Mouse (Mus musculus) forebrain, embryonic 11.5 days (tissue): Measurements from ENCODE around the gene Pcna. TPM values are rescaled to one million over a fixed set of nuclear protein-coding genes. Genes with fewer than 3 reads are reported as not detected.

Experiments
- ATAC-seq: fragments of 200-750 bp; cut with Nextera tagmentation; replicated peaks from 2 replicates; pipeline ENCODE4 v1.8.0; 2017; ENCODE audit warnings: moderate TSS enrichment; ENCODE audit not compliant: low FRiP score
- DNase-seq: peaks from one replicate; pipeline ENCODE4 v3.0.0-alpha.2; 2017; ENCODE audit warnings: low spot score
- H3K27ac ChIP-seq: fragments of 300-500 bp; sonication (generic); 2 replicates; pipeline ENCODE4 v1.5.1; 2014; ENCODE audit warnings: low read depth, low read length
- H3K27me3 ChIP-seq: fragments of 300-500 bp; sonication (generic); 2 replicates; pipeline ENCODE4 v1.6.1; 2014; ENCODE audit warnings: mild to moderate bottlenecking, low read length, mixed read lengths; ENCODE audit not compliant: control insufficient read depth, insufficient read depth
- H3K36me3 ChIP-seq: fragments of 300-500 bp; sonication (generic); 2 replicates; pipeline ENCODE4 v1.6.1; 2014; ENCODE audit warnings: mild to moderate bottlenecking, low read length, moderate library complexity, mixed read lengths; ENCODE audit not compliant: control insufficient read depth, insufficient read depth
- H3K4me1 ChIP-seq: fragments of 300-500 bp; sonication (generic); replicated peaks from 2 replicates; pipeline ENCODE4 v1.6.1; 2014; ENCODE audit warnings: low read length, mixed read lengths; ENCODE audit not compliant: control insufficient read depth, insufficient read depth
- H3K4me2 ChIP-seq: fragments of 300-500 bp; sonication (generic); 2 replicates; pipeline ENCODE4 v1.6.1; 2014; ENCODE audit warnings: low read depth, mild to moderate bottlenecking, low read length, moderate library complexity, mixed read lengths; ENCODE audit not compliant: severe bottlenecking
- H3K4me3 ChIP-seq: fragments of 300-500 bp; sonication (generic); 2 replicates; pipeline ENCODE4 v1.5.1; 2014; ENCODE audit warnings: low read depth, low read length
- H3K9ac ChIP-seq: fragments of 300-500 bp; sonication (generic); 2 replicates; pipeline ENCODE4 v1.6.1; 2014; ENCODE audit warnings: low read length
- H3K9me3 ChIP-seq: fragments of 300-500 bp; sonication (generic); 2 replicates; pipeline ENCODE4 v1.6.1; 2016; ENCODE audit warnings: low read length, mixed read lengths; ENCODE audit not compliant: control insufficient read depth
- WGBS: fragments of 180-500 bp; shearing (Covaris S2); extraction: QIAGEN DNeasy Blood & Tissue Kit; methylation state at CpG from one replicate; pipeline ENCODE4 v1.1.7; 2014; 5-methylcytosine and 5-hydroxymethylcytosine counted together
- polyA plus RNA-seq: library from polyadenylated mRNA; unstranded; fragments of >200 nt; fragmentation: Nextera tagmentation; extraction: Ambion mirVana; gene quantifications from 2 replicates; pipeline ENCODE4 v1.2.1, GENCODE M21; 2014

Gene Pcna
- polyA plus RNA-seq, 1 experiment from 2014 or later = 431 TPM

- H3K4me1 ChIP-seq = no peaks in the 10 kb centered on the region; the same call in 1 of the 2 replicates
- H3K4me3 ChIP-seq = no peak overlapping the region
- no peak for DNase-seq
- 92% methylated on average over 3 of the region's 3 CpGs for WGBS
- no peak overlapping the region for H3K27ac ChIP-seq
- no peak overlapping the region for H3K9ac ChIP-seq
- no peaks in the 10 kb centered on the region for H3K27me3 ChIP-seq
- H3K36me3 ChIP-seq = no peaks in the 10 kb centered on the region
- H3K9me3 ChIP-seq = no peaks in the 10 kb centered on the region
- H3K4me2 ChIP-seq = no peak overlapping the region
- no peak for ATAC-seq
Observed at GRCm38 (mm10) chr2:132266086-132266485, 13.0 kb upstream of the Pcna start.

- no peak for ATAC-seq
- Histone ChIP-seq H3K36me3 (no peaks in the 10 kb centered on the region), H3K4me2 (no peak overlapping the region)
Observed at GRCm38 (mm10) chr2:132265196-132265595, 12.1 kb upstream of the Pcna start.

DNA sequence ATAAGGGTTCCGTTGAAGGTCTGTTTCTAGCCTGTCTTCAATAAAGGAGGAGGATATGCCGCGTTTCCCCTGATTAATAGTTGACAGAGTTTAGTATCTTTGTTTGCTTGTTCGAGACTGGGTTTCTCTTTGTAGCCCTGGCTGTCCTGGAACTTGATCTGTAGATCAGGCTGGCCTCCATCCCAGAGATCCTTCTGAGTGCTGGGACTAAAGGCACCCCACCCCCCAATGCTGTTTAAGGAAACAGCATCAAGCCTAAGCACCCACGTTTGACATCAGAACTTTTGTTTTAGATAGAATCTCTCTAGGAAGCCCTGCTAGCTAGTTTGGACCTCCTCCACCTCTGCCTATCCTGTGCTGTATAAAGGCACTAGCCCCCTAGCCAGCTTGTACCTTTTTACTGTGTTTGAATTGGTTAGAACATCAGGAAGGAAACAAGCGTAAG lies 11.2 kb upstream of the Pcna start:
- ATAC-seq (no peak), DNase-seq (no peak)
- H3K27ac ChIP-seq = no peak overlapping the region
- H3K9me3 ChIP-seq = no peaks in the 10 kb centered on the region
- WGBS = 18% methylated on average over 6 of the region's 6 CpGs
- peak overlapping the region; percentile 56 for H3K4me2 ChIP-seq
- no peaks in the 10 kb centered on the region for H3K27me3 ChIP-seq
- H3K4me3 ChIP-seq = peak overlapping the region; percentile 82
- no peaks in the 10 kb centered on the region for H3K36me3 ChIP-seq
- H3K4me1 ChIP-seq = no peaks in the 10 kb centered on the region; the same call in 1 of the 2 replicates
- peak overlapping the region; percentile 75 for H3K9ac ChIP-seq

More at GRCm38 (mm10) chr2:132265196-132265595, 12.1 kb upstream of the Pcna start:
- Histone ChIP-seq H3K9ac (no peak overlapping the region), H3K4me1 (no peaks in the 10 kb centered on the region; the same call in 1 of the 2 replicates), H3K9me3 (no peaks in the 10 kb centered on the region), H3K27ac (no peak overlapping the region), H3K4me3 (no peak overlapping the region), H3K27me3 (no peaks in the 10 kb centered on the region)
- WGBS = 91% methylated on average over 9 of the region's 9 CpGs
- no peak for DNase-seq

DNA sequence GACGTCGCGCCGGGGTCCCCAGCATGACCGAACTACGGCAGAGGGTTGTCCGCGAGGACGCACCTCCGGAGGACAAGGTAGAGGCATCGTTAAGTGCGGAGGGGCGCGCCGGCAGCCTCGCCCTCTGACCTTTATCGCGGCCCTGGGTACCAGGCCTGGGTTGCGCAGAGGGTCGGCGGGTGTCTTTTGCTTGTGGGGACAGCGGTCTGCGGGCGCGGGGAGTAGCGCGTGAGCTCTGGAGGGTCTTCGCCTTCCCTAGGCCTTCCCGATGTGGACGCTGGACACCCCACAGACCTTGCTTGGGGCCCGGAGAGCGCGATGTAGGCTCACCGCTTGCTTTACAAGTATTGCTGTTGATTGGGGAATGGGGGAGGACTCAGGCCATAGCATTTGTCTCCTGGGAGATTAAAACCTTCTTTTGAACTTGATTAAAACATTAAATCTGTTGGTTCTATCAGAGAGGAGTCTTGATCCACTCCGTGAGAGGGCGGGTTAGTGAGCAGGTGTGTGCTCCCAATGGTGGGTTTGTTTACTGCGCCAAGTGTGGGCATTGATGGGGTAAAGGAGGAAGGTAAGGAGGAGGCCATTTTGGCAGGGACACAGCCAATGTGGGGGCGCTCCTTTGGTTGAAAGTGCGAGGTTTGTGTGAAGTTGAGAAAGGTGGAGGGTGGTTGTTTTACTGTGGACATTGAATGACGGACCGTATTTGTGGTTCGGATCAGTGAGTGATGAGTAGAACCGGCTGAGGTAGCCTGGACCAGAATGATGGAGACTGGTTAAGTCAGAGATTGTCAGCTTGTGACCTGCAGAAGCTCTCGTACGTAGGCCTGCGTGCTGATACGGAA lies 10.5 kb upstream of the Pcna start:
- no peaks in the 10 kb centered on the region for H3K27me3 ChIP-seq
- H3K9ac ChIP-seq = peak overlapping the region; percentile 75
- H3K4me1 ChIP-seq = no peaks in the 10 kb centered on the region; the same call in 1 of the 2 replicates
- no peaks in the 10 kb centered on the region for H3K9me3 ChIP-seq
- H3K27ac ChIP-seq = peak overlapping the region; percentile 51
- peak overlapping the region; percentile 82 for H3K4me3 ChIP-seq
- DNase-seq = peak; percentile 65
- WGBS = under 1% methylated on average over 47 of the region's 47 CpGs
- no peaks in the 10 kb centered on the region for H3K36me3 ChIP-seq
- peak; percentile 29; the same call in 1 of the 2 replicates for ATAC-seq
- peak overlapping the region; percentile 56 for H3K4me2 ChIP-seq

- no peaks in the 10 kb centered on the region for H3K36me3 ChIP-seq
- no peaks in the 10 kb centered on the region; the same call in 1 of the 2 replicates for H3K4me1 ChIP-seq
- H3K27ac ChIP-seq = peak within 1 kb of the TSS; percentile 51
- DNase-seq = peak; percentile 100
- H3K27me3 ChIP-seq = no peaks in the 10 kb centered on the region
- H3K4me3 ChIP-seq = peak within 1 kb of the TSS; percentile 82
- peak; percentile 98 for ATAC-seq
- H3K4me2 ChIP-seq = peak within 1 kb of the TSS; percentile 56
- WGBS = under 1% methylated on average over 43 of the region's 49 CpGs
- peak within 1 kb of the TSS; percentile 75 for H3K9ac ChIP-seq
- no peaks in the 10 kb centered on the region for H3K9me3 ChIP-seq
Observed at GRCm38 (mm10) chr2:132262879-132263398, 9.8 kb upstream of the Pcna start, which contains the start of gene Cds2. TSS of gene Cds2 (plus strand) at chr2:132263148.

DNA sequence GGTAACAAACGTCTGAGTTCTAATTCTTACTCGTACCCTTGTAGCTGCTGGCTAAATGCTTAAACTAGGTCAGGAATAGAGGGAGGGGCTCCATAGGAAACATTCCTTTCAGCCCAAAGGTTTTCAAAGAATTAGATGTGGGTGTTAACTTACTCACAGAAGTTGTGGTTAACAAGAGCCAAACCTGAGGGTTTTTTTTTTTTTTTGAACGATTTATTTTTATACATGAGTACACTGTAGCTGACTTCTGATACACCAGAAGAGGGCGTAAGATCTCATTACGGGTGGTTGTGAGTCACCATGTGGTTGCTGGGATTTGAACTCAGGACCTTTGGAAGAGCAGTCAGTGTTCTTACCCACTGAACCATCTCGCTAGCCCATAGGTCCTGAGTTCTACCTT lies 9.1 kb upstream of the Pcna start:
- Histone ChIP-seq H3K4me3 (no peak overlapping the region), H3K27ac (no peak overlapping the region), H3K4me1 (no peaks in the 10 kb centered on the region; the same call in 1 of the 2 replicates), H3K36me3 (no peaks in the 10 kb centered on the region), H3K4me2 (no peak overlapping the region), H3K9ac (no peak overlapping the region), H3K27me3 (no peaks in the 10 kb centered on the region), H3K9me3 (no peaks in the 10 kb centered on the region)
- WGBS = 81% methylated on average over 6 of the region's 6 CpGs
- DNase-seq (no peak), ATAC-seq (no peak)

DNA sequence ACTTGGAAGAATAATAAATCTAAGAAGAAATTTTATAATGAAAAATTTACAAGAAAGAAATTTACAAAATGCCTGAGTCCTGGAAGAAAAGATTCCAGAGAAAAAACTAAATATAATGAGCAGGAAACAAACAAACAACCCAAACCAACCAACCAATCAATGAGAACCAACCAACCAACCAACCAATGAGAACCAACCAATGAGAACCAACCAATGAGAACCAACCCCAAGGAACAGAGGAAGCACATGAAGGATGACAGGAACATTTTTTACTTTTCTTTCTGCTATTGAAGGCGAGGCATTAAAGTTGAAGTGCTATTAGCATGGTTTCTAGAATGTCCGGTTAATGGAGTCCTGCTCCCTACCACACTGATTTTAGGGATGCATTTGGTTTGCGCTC lies 7.5 kb upstream of the Pcna start:
- no peaks in the 10 kb centered on the region for H3K27me3 ChIP-seq
- no peaks in the 10 kb centered on the region for H3K9me3 ChIP-seq
- ATAC-seq = no peak
- no peak overlapping the region for H3K9ac ChIP-seq
- no peaks in the 10 kb centered on the region for H3K36me3 ChIP-seq
- H3K27ac ChIP-seq = no peak overlapping the region
- 96% methylated on average over 3 of the region's 3 CpGs for WGBS
- no peak overlapping the region for H3K4me2 ChIP-seq
- H3K4me3 ChIP-seq = no peak overlapping the region
- no peak for DNase-seq
- no peaks in the 10 kb centered on the region; the same call in 1 of the 2 replicates for H3K4me1 ChIP-seq

GRCm38 (mm10) chr2:132257350-132258068 lies 4.4 kb upstream of the Pcna start:
- 96% methylated on average over 6 of the region's 6 CpGs for WGBS
- Histone ChIP-seq H3K9ac (no peak overlapping the region), H3K27me3 (no peaks in the 10 kb centered on the region), H3K4me1 (no peaks in the 10 kb centered on the region; the same call in 1 of the 2 replicates), H3K36me3 (no peaks in the 10 kb centered on the region), H3K4me3 (no peak overlapping the region), H3K9me3 (no peaks in the 10 kb centered on the region), H3K27ac (no peak overlapping the region), H3K4me2 (no peak overlapping the region)
- ATAC-seq (no peak), DNase-seq (no peak)
